Mouse (Mus musculus) adrenal gland, postnatal 14 days (tissue): ENCODE results near the gene Mpo. TPM values are rescaled to one million over a fixed set of nuclear protein-coding genes. Genes with fewer than 3 reads are reported as not detected.
A peak's percentile ranks its signal among the peaks of the same experiment; 100 is the strongest.

Experiments
- DNase-seq: peaks from one replicate; pipeline ENCODE4 v3.0.0; 2021; ENCODE audit warnings: mixed read lengths
- total RNA-seq: library from RNA; stranded (reverse); gene quantifications from 2 replicates; pipeline ENCODE4 v1.2.3, GENCODE M21; 2021

The Mpo gene
- total RNA-seq, 1 experiment from 2014 or later = 1.4 TPM

GRCm38 (mm10) chr11:87758161-87758911 lies 35.0 kb upstream of the Mpo start:
- DNase-seq = no peak

GRCm38 (mm10) chr11:87758957-87759608 lies 34.3 kb upstream of the Mpo start:
- DNase-seq = no peak

GRCm38 (mm10) chr11:87759609-87760005 lies 33.8 kb upstream of the Mpo start:
- DNase-seq = peak; percentile 46

GRCm38 (mm10) chr11:87760301-87761081 lies 32.9 kb upstream of the Mpo start, which contains the start of gene Tspoap1:
TSS of gene Tspoap1 (plus strand) at chr11:87760541.
- DNase-seq = no peak

- no peak for DNase-seq
These were observed 32.1 kb upstream of the Mpo start for GRCm38 (mm10) chr11:87761181-87761721.

GRCm38 (mm10) chr11:87761806-87762701 lies 31.3 kb upstream of the Mpo start:
- no peak for DNase-seq

- DNase-seq = no peak
These were observed 30.5 kb upstream of the Mpo start for GRCm38 (mm10) chr11:87762702-87763385.

- peak; percentile 59 for DNase-seq
These were observed 29.8 kb upstream of the Mpo start for GRCm38 (mm10) chr11:87763511-87763987.

- peak; percentile 79 for DNase-seq
These were observed 29.1 kb upstream of the Mpo start for GRCm38 (mm10) chr11:87763988-87764876.

GRCm38 (mm10) chr11:87768745-87769144 lies 24.6 kb upstream of the Mpo start:
- no peak for DNase-seq

- DNase-seq = peak; percentile 88
These were observed 22.4 kb upstream of the Mpo start for GRCm38 (mm10) chr11:87770989-87771388.

- no peak for DNase-seq
These were observed 21.0 kb upstream of the Mpo start for GRCm38 (mm10) chr11:87772354-87772753.

GRCm38 (mm10) chr11:87778100-87778765 lies 15.1 kb upstream of the Mpo start:
- peak; percentile 77 for DNase-seq

GRCm38 (mm10) chr11:87778915-87779314 lies 14.5 kb upstream of the Mpo start:
- no peak for DNase-seq

GRCm38 (mm10) chr11:87779392-87779791 lies 14.0 kb upstream of the Mpo start:
- DNase-seq = peak; percentile 50

GRCm38 (mm10) chr11:87780130-87780529 lies 13.3 kb upstream of the Mpo start:
- DNase-seq = no peak

- no peak for DNase-seq
These were observed 3.3 kb upstream of the Mpo start for GRCm38 (mm10) chr11:87790088-87790487.

GRCm38 (mm10) chr11:87801711-87802275 lies 8.4 kb downstream of the Mpo start:
- DNase-seq = no peak

GRCm38 (mm10) chr11:87802621-87803020 lies 9.2 kb downstream of the Mpo start:
- peak; percentile 51 for DNase-seq
